Mouse (Mus musculus) stomach, embryonic 15.5 days (tissue): ENCODE measurements around the gene Mepe. TPM values are rescaled to one million over a fixed set of nuclear protein-coding genes. Genes with fewer than 3 reads are reported as not detected.

Experiments
- ATAC-seq: fragments of 200-750 bp; cut with Nextera tagmentation; 2 replicates; pipeline ENCODE4 v1.8.0; 2017; ENCODE audit warnings: low read depth, moderate number of reproducible peaks, moderate TSS enrichment; ENCODE audit not compliant: insufficient read depth, low FRiP score
- H3K27ac ChIP-seq: fragments of 300-500 bp; sonication (generic); 2 replicates; pipeline ENCODE4 v1.5.1; 2015; ENCODE audit warnings: mild to moderate bottlenecking, inconsistent platforms
- H3K27me3 ChIP-seq: fragments of 300-500 bp; sonication (generic); replicated peaks from 2 replicates; pipeline ENCODE4 v1.6.1; 2015; ENCODE audit warnings: inconsistent platforms
- H3K36me3 ChIP-seq: fragments of 300-500 bp; sonication (generic); 2 replicates; pipeline ENCODE4 v1.6.1; 2015; ENCODE audit warnings: inconsistent platforms
- H3K4me1 ChIP-seq: fragments of 300-500 bp; sonication (generic); 2 replicates; pipeline ENCODE4 v1.6.1; 2015; ENCODE audit warnings: inconsistent platforms
- H3K4me2 ChIP-seq: fragments of 300-500 bp; sonication (generic); 2 replicates; pipeline ENCODE4 v1.6.1; 2015; ENCODE audit warnings: mild to moderate bottlenecking, inconsistent platforms
- H3K4me3 ChIP-seq: fragments of 300-500 bp; sonication (generic); replicated peaks from 2 replicates; pipeline ENCODE4 v1.5.1; 2015; ENCODE audit warnings: inconsistent platforms
- H3K9ac ChIP-seq: fragments of 300-500 bp; sonication (generic); 2 replicates; pipeline ENCODE4 v1.6.1; 2015; ENCODE audit warnings: inconsistent platforms
- H3K9me3 ChIP-seq: fragments of 300-500 bp; sonication (generic); 2 replicates; pipeline ENCODE4 v1.6.1; 2016; ENCODE audit warnings: inconsistent platforms
- WGBS: fragments of 180-500 bp; shearing (Covaris S2); methylation state at CpG from one replicate; pipeline ENCODE4 v1.1.7; 2015; 5-methylcytosine and 5-hydroxymethylcytosine counted together
- polyA plus RNA-seq: library from polyadenylated mRNA; unstranded; fragments of >200 nt; fragmentation: Nextera tagmentation; extraction: Ambion mirVana; gene quantifications from 2 replicates; pipeline ENCODE4 v1.2.1, GENCODE M21; 2015

The Mepe gene
- polyA plus RNA-seq, 1 experiment from 2014 or later, result not detected

- 78% methylated on average over 14 of the region's 14 CpGs for WGBS
- Histone ChIP-seq H3K9ac (no peak overlapping the region), H3K4me1 (no peaks in the 10 kb centered on the region), H3K4me3 (no peak overlapping the region), H3K27ac (no peak overlapping the region), H3K4me2 (no peak overlapping the region), H3K27me3 (no peaks in the 10 kb centered on the region; the same call in 1 of the 2 replicates), H3K36me3 (no peaks in the 10 kb centered on the region), H3K9me3 (no peaks in the 10 kb centered on the region)
- ATAC-seq, result no peak
These were observed 9.4 kb downstream of the Mepe start for GRCm38 (mm10) chr5:104334516-104334915.

- H3K4me2 ChIP-seq, result no peak overlapping the region
- ATAC-seq, result no peak
- WGBS, result 87% methylated on average over 5 of the region's 5 CpGs
- no peaks in the 10 kb centered on the region for H3K36me3 ChIP-seq
- H3K9ac ChIP-seq, result no peak overlapping the region
- no peaks in the 10 kb centered on the region for H3K9me3 ChIP-seq
- H3K4me3 ChIP-seq, result no peak overlapping the region
- no peaks in the 10 kb centered on the region for H3K4me1 ChIP-seq
- no peaks in the 10 kb centered on the region; the same call in 1 of the 2 replicates for H3K27me3 ChIP-seq
- no peak overlapping the region for H3K27ac ChIP-seq
These were observed 10.8 kb downstream of the Mepe start for GRCm38 (mm10) chr5:104335962-104336361.

GRCm38 (mm10) chr5:104337491-104337890 is 12.4 kb downstream of the Mepe start:
- no peak overlapping the region for H3K27ac ChIP-seq
- H3K4me3 ChIP-seq, result no peak overlapping the region
- WGBS, result 76% methylated on average over 4 of the region's 4 CpGs
- ATAC-seq, result no peak
- no peaks in the 10 kb centered on the region for H3K27me3 ChIP-seq
- H3K4me2 ChIP-seq, result no peak overlapping the region
- no peaks in the 10 kb centered on the region for H3K9me3 ChIP-seq
- H3K36me3 ChIP-seq, result no peaks in the 10 kb centered on the region
- no peak overlapping the region for H3K9ac ChIP-seq
- no peaks in the 10 kb centered on the region for H3K4me1 ChIP-seq

GRCm38 (mm10) chr5:104339009-104339408 is 13.9 kb downstream of the Mepe start:
- Histone ChIP-seq H3K27ac (no peak overlapping the region), H3K4me2 (no peak overlapping the region), H3K36me3 (no peaks in the 10 kb centered on the region), H3K4me3 (no peak overlapping the region), H3K4me1 (no peaks in the 10 kb centered on the region), H3K27me3 (no peaks in the 10 kb centered on the region), H3K9me3 (no peaks in the 10 kb centered on the region), H3K9ac (no peak overlapping the region)
- no peak for ATAC-seq
- WGBS, result 83% methylated on average over 5 of the region's 5 CpGs

- no peaks in the 10 kb centered on the region for H3K9me3 ChIP-seq
- H3K27me3 ChIP-seq, result no peaks in the 10 kb centered on the region
- H3K9ac ChIP-seq, result no peak overlapping the region
- 21% methylated on average over 14 of the region's 14 CpGs for WGBS
- ATAC-seq, result peak; percentile 56; the same call in 1 of the 2 replicates
- H3K4me1 ChIP-seq, result no peaks in the 10 kb centered on the region
- H3K27ac ChIP-seq, result no peak overlapping the region
- H3K36me3 ChIP-seq, result no peaks in the 10 kb centered on the region
- H3K4me2 ChIP-seq, result no peak overlapping the region
- H3K4me3 ChIP-seq, result no peak overlapping the region
These were observed 14.8 kb downstream of the Mepe start for GRCm38 (mm10) chr5:104339706-104340512.

GRCm38 (mm10) chr5:104340513-104340829 is 15.3 kb downstream of the Mepe start:
- Histone ChIP-seq H3K4me3 (no peak overlapping the region), H3K36me3 (no peaks in the 10 kb centered on the region), H3K27me3 (no peaks in the 10 kb centered on the region), H3K9ac (no peak overlapping the region), H3K4me2 (no peak overlapping the region), H3K9me3 (no peaks in the 10 kb centered on the region), H3K4me1 (no peaks in the 10 kb centered on the region), H3K27ac (no peak overlapping the region)
- ATAC-seq, result no peak
- WGBS, result 84% methylated on average over 4 of the region's 4 CpGs

GRCm38 (mm10) chr5:104342881-104343280 is 17.8 kb downstream of the Mepe start:
- no peaks in the 10 kb centered on the region for H3K9me3 ChIP-seq
- no peaks in the 10 kb centered on the region for H3K27me3 ChIP-seq
- no peaks in the 10 kb centered on the region for H3K4me1 ChIP-seq
- WGBS, result 40% methylated on average over 6 of the region's 6 CpGs
- no peak overlapping the region for H3K9ac ChIP-seq
- no peak overlapping the region for H3K4me3 ChIP-seq
- H3K27ac ChIP-seq, result no peak overlapping the region
- H3K36me3 ChIP-seq, result no peaks in the 10 kb centered on the region
- no peak for ATAC-seq
- no peak overlapping the region for H3K4me2 ChIP-seq

GRCm38 (mm10) chr5:104344526-104345240 is 19.6 kb downstream of the Mepe start:
- H3K4me3 ChIP-seq, result no peak overlapping the region
- no peak overlapping the region for H3K9ac ChIP-seq
- no peaks in the 10 kb centered on the region for H3K27me3 ChIP-seq
- no peaks in the 10 kb centered on the region for H3K36me3 ChIP-seq
- no peaks in the 10 kb centered on the region for H3K9me3 ChIP-seq
- H3K4me1 ChIP-seq, result no peaks in the 10 kb centered on the region
- no peak overlapping the region for H3K4me2 ChIP-seq
- WGBS, result 66% methylated on average over 9 of the region's 9 CpGs
- no peak for ATAC-seq
- no peak overlapping the region for H3K27ac ChIP-seq

GRCm38 (mm10) chr5:104345241-104345630 is 20.1 kb downstream of the Mepe start:
- H3K4me3 ChIP-seq, result no peak overlapping the region
- H3K4me2 ChIP-seq, result no peak overlapping the region
- WGBS, result 71% methylated on average over 6 of the region's 6 CpGs
- no peaks in the 10 kb centered on the region for H3K36me3 ChIP-seq
- no peaks in the 10 kb centered on the region for H3K9me3 ChIP-seq
- H3K4me1 ChIP-seq, result no peaks in the 10 kb centered on the region
- no peak for ATAC-seq
- no peaks in the 10 kb centered on the region for H3K27me3 ChIP-seq
- H3K9ac ChIP-seq, result no peak overlapping the region
- H3K27ac ChIP-seq, result no peak overlapping the region

- WGBS, result 68% methylated on average over 1 of the region's 1 CpGs
These were observed 25.9 kb downstream of the Mepe start for GRCm38 (mm10) chr5:104351041-104351440.

GRCm38 (mm10) chr5:104351874-104352273 is 26.7 kb downstream of the Mepe start:
- no peak overlapping the region for H3K4me3 ChIP-seq
- H3K9ac ChIP-seq, result no peak overlapping the region
- H3K4me2 ChIP-seq, result no peak overlapping the region
- no peak overlapping the region for H3K27ac ChIP-seq
- H3K36me3 ChIP-seq, result no peaks in the 10 kb centered on the region
- H3K9me3 ChIP-seq, result no peaks in the 10 kb centered on the region
- 40% methylated on average over 5 of the region's 5 CpGs for WGBS
- H3K27me3 ChIP-seq, result no peaks in the 10 kb centered on the region
- ATAC-seq, result no peak
- H3K4me1 ChIP-seq, result no peaks in the 10 kb centered on the region

More at GRCm38 (mm10) chr5:104351041-104351440, 25.9 kb downstream of the Mepe start:
- Histone ChIP-seq H3K4me1 (no peaks in the 10 kb centered on the region), H3K27me3 (no peaks in the 10 kb centered on the region), H3K27ac (no peak overlapping the region), H3K4me2 (no peak overlapping the region), H3K4me3 (no peak overlapping the region), H3K9me3 (no peaks in the 10 kb centered on the region), H3K9ac (no peak overlapping the region), H3K36me3 (no peaks in the 10 kb centered on the region)
- ATAC-seq, result no peak

GRCm38 (mm10) chr5:104357575-104357974 is 32.4 kb downstream of the Mepe start:
- 74% methylated on average over 5 of the region's 5 CpGs for WGBS
- H3K9ac ChIP-seq, result no peak overlapping the region
- ATAC-seq, result no peak

More at GRCm38 (mm10) chr5:104357575-104357974, 32.4 kb downstream of the Mepe start:
- H3K36me3 ChIP-seq, result no peaks in the 10 kb centered on the region
- H3K4me3 ChIP-seq, result no peak overlapping the region
- H3K4me1 ChIP-seq, result no peaks in the 10 kb centered on the region
- no peaks in the 10 kb centered on the region for H3K27me3 ChIP-seq
- H3K9me3 ChIP-seq, result no peaks in the 10 kb centered on the region
- no peak overlapping the region for H3K27ac ChIP-seq
- H3K4me2 ChIP-seq, result no peak overlapping the region
